Comparison of ENCODE assay signal across 13 mouse cellular contexts in genomic region chr3:34266462-34266861, GRCm38 (mm10).
DNase-seq lines count a peak whose midpoint lies in the region; ATAC-seq and TF ChIP-seq lines count a peak whose summit lies in the region.
"Had no signal": no experiment of that assay in that cellular context is flagged by ENCODE, and none has a peak within 500 bp of the region (broad histone marks: within the 10 kb centered on the region; RNA-seq: fewer than 3 reads in every experiment).

No protein-coding gene starts in this region.

- 55% methylated on average over 12 of the region's 12 CpGs for WGBS in midbrain, embryonic 15.5 days
- WGBS in midbrain, embryonic 14.5 days = 69% methylated on average over 12 of the region's 12 CpGs
- WGBS in hindbrain, postnatal 0 days = 41% methylated on average over 12 of the region's 12 CpGs
- 14% methylated on average over 12 of the region's 12 CpGs for WGBS in neural tube, embryonic 15.5 days

- TF ChIP-seq CTCF in hindbrain, postnatal 0 days (IDR thresholded peaks at IDR 0.05; ENCODE audit: low read depth) = no peak

- H3K4me2 ChIP-seq in midbrain, embryonic 15.5 days = no peak overlapping the region
- H3K4me2 ChIP-seq in midbrain, embryonic 14.5 days (ENCODE audit: low read length) = no peak overlapping the region
- peak overlapping the region; percentile 25 for H3K4me2 ChIP-seq in hindbrain, postnatal 0 days (ENCODE audit: low read depth, low read length)
- peak overlapping the region; percentile 46 for H3K4me2 ChIP-seq in neural tube, embryonic 15.5 days
- H3K4me2 ChIP-seq: embryonic facial prominence, embryonic 15.5 days; heart, embryonic 13.5 days had no signal

- no peak overlapping the region for H3K9ac ChIP-seq in midbrain, embryonic 15.5 days
- H3K9ac ChIP-seq in midbrain, embryonic 14.5 days (replicated peaks; ENCODE audit: low read length) = no peak overlapping the region
- no peak overlapping the region for H3K9ac ChIP-seq in hindbrain, postnatal 0 days (replicated peaks; ENCODE audit: low read length)
- no peak overlapping the region for H3K9ac ChIP-seq in neural tube, embryonic 15.5 days (replicated peaks)
- H3K9ac ChIP-seq: embryonic facial prominence, embryonic 15.5 days; heart, embryonic 13.5 days had no signal

- H3K27ac ChIP-seq in midbrain, embryonic 15.5 days = 0 out of 2 replicates have a peak overlapping the region, but pooled peaks have one; percentile 46
- H3K27ac ChIP-seq in midbrain, embryonic 14.5 days (replicated peaks; ENCODE audit: low read depth, low read length) = no peak overlapping the region
- H3K27ac ChIP-seq in hindbrain, postnatal 0 days = no peak overlapping the region
- H3K27ac ChIP-seq in neural tube, embryonic 15.5 days (replicated peaks) = peak overlapping the region; percentile 37; the same call in 1 of the 2 replicates
- H3K27ac ChIP-seq: embryonic facial prominence, embryonic 15.5 days; heart, embryonic 13.5 days had no signal

- H3K27me3 ChIP-seq in midbrain, embryonic 15.5 days (replicated peaks) = no peaks in the 10 kb centered on the region
- H3K27me3 ChIP-seq in midbrain, embryonic 14.5 days (ENCODE audit: control insufficient read depth, insufficient read depth, low read length) = no peaks in the 10 kb centered on the region
- no peaks in the 10 kb centered on the region for H3K27me3 ChIP-seq in hindbrain, postnatal 0 days (ENCODE audit: insufficient read depth, low read length)
- H3K27me3 ChIP-seq in neural tube, embryonic 15.5 days (replicated peaks) = no peaks in the 10 kb centered on the region
- H3K27me3 ChIP-seq: embryonic facial prominence, embryonic 15.5 days; heart, embryonic 13.5 days had no signal

- H3K4me3 ChIP-seq in midbrain, embryonic 15.5 days = no peak overlapping the region
- no peak overlapping the region for H3K4me3 ChIP-seq in midbrain, embryonic 14.5 days (replicated peaks; ENCODE audit: low read depth, low read length)
- no peak overlapping the region for H3K4me3 ChIP-seq in hindbrain, postnatal 0 days (ENCODE audit: low read length)
- no peak overlapping the region; the same call in 1 of the 2 replicates for H3K4me3 ChIP-seq in neural tube, embryonic 15.5 days (replicated peaks)
- H3K4me3 ChIP-seq: embryonic facial prominence, embryonic 15.5 days; heart, embryonic 13.5 days had no signal

- H3K36me3 ChIP-seq in midbrain, embryonic 15.5 days (replicated peaks) = no peaks in the 10 kb centered on the region
- H3K36me3 ChIP-seq in midbrain, embryonic 14.5 days (ENCODE audit: control insufficient read depth, insufficient read depth, low read length) = no peaks in the 10 kb centered on the region
- no peaks in the 10 kb centered on the region for H3K36me3 ChIP-seq in hindbrain, postnatal 0 days (ENCODE audit: insufficient read depth, low read length)
- H3K36me3 ChIP-seq in neural tube, embryonic 15.5 days = no peaks in the 10 kb centered on the region
- H3K36me3 ChIP-seq: embryonic facial prominence, embryonic 15.5 days; heart, embryonic 13.5 days had no signal

- peak; percentile 7 to 42 for DNase-seq in adrenal gland, adult (ENCODE audit: inconsistent age in 2 of 2, low spot score in 1 of 2)
- DNase-seq in adrenal gland, adult 8-10 months = no peak
- no peak for DNase-seq in midbrain, embryonic 14.5 days
- DNase-seq in hindbrain, postnatal 0 days (ENCODE audit: low spot score) = peak; percentile 32
- DNase-seq in ovary, postnatal 10 days (ENCODE audit: low spot score) = no peak
- DNase-seq in gastrocnemius, postnatal 4 days (ENCODE audit: low spot score in 2 of 2) = no peak
- DNase-seq: adrenal gland, postnatal 10 days; kidney, postnatal 36 days; right cerebral cortex, adult 18-20 months had no signal

- no peaks in the 10 kb centered on the region for H3K9me3 ChIP-seq in midbrain, embryonic 15.5 days
- no peaks in the 10 kb centered on the region for H3K9me3 ChIP-seq in midbrain, embryonic 14.5 days (ENCODE audit: control insufficient read depth, low read length)
- no peaks in the 10 kb centered on the region for H3K9me3 ChIP-seq in hindbrain, postnatal 0 days (ENCODE audit: low read length)
- no peaks in the 10 kb centered on the region for H3K9me3 ChIP-seq in neural tube, embryonic 15.5 days (replicated peaks)
- H3K9me3 ChIP-seq: embryonic facial prominence, embryonic 15.5 days; heart, embryonic 13.5 days had no signal

- 0 out of 2 replicates have a peak, but pooled peaks cover 4% of the 10 kb centered on the region for H3K4me1 ChIP-seq in midbrain, embryonic 15.5 days
- H3K4me1 ChIP-seq in midbrain, embryonic 14.5 days (ENCODE audit: control insufficient read depth, insufficient read depth, low read length) = no peaks in the 10 kb centered on the region
- H3K4me1 ChIP-seq in hindbrain, postnatal 0 days (ENCODE audit: insufficient read depth, low read length) = peaks cover 4% of the 10 kb centered on the region; the same call in 1 of the 2 replicates
- H3K4me1 ChIP-seq in neural tube, embryonic 15.5 days = peaks cover 12% of the 10 kb centered on the region
- H3K4me1 ChIP-seq: embryonic facial prominence, embryonic 15.5 days; heart, embryonic 13.5 days had no signal

- no peak for ATAC-seq in midbrain, embryonic 15.5 days (replicated peaks)
- ATAC-seq in midbrain, embryonic 14.5 days (ENCODE audit: low FRiP score, low TSS enrichment) = no peak
- ATAC-seq in hindbrain, postnatal 0 days = no peak
- ATAC-seq in neural tube, embryonic 15.5 days (ENCODE audit: low FRiP score) = peak; percentile 68

Comparison
In these comparisons a context has a peak if more than half of its experiments do, and no peak if none do; other contexts are left out.
1. DNase-seq: peak in adrenal gland, adult (2 of 2) and hindbrain, postnatal 0 days (single experiment); none in adrenal gland, adult 8-10 months (single experiment), midbrain, embryonic 14.5 days (single experiment), ovary, postnatal 10 days (single experiment) and gastrocnemius, postnatal 4 days (0 of 2).
2. H3K27ac ChIP-seq: peak in midbrain, embryonic 15.5 days (single experiment) and neural tube, embryonic 15.5 days (single experiment); none in midbrain, embryonic 14.5 days (single experiment) and hindbrain, postnatal 0 days (single experiment).
3. H3K4me2 ChIP-seq: peak in hindbrain, postnatal 0 days (single experiment) and neural tube, embryonic 15.5 days (single experiment); none in midbrain, embryonic 15.5 days (single experiment) and midbrain, embryonic 14.5 days (single experiment).